Mouse (Mus musculus): ENCODE data around the gene AW011738.

- no peak for TF ChIP-seq GATA1 (IDR thresholded peaks at IDR 0.05; ENCODE audit: borderline replicate concordance, low read length)
- TF ChIP-seq FLI1 (IDR thresholded peaks at IDR 0.05; ENCODE audit: low read length): no peak
Observed at GRCm38 (mm10) chr4:156154771-156155170, 48.3 kb upstream of the AW011738 start.
